In genomic region chr10:58249535-58249934, GRCm38 (mm10) we compare ENCODE assay signal across 24 mouse cellular contexts. TPM values are rescaled to one million over a fixed set of nuclear protein-coding genes. Genes with fewer than 3 reads are reported as not detected.
A peak's percentile ranks its signal among the peaks of the same experiment; 100 is the strongest.
DNase-seq lines count a peak whose midpoint lies in the region; ATAC-seq and TF ChIP-seq lines count a peak whose summit lies in the region.
"Had no signal": no experiment of that assay in that cellular context is flagged by ENCODE, and none has a peak within 500 bp of the region (broad histone marks: within the 10 kb centered on the region; RNA-seq: fewer than 3 reads in every experiment).

No protein-coding gene starts in this region.

- no peak overlapping the region for H3K4me3 ChIP-seq in ES-Bruce4 (ENCODE audit: low read depth, low read length)
- no peak overlapping the region for H3K4me3 ChIP-seq in forebrain, embryonic 12.5 days (replicated peaks)
- H3K4me3 ChIP-seq: forebrain, embryonic 10.5 days; heart, embryonic 15.5 days; hindbrain, embryonic 10.5 days; limb, embryonic 13.5 days; midbrain, embryonic 15.5 days had no signal

- no peaks in the 10 kb centered on the region for H3K27me3 ChIP-seq in ES-Bruce4 (ENCODE audit: control insufficient read depth, insufficient read depth, low read length, poor library complexity, severe bottlenecking)
- H3K27me3 ChIP-seq in forebrain, embryonic 12.5 days = no peaks in the 10 kb centered on the region
- H3K27me3 ChIP-seq: heart, embryonic 15.5 days; limb, embryonic 13.5 days; midbrain, embryonic 15.5 days had no signal

- WGBS in forebrain, embryonic 12.5 days = 22% methylated on average over 1 of the region's 1 CpGs

- H3K36me3 ChIP-seq in ES-Bruce4 (ENCODE audit: control insufficient read depth, insufficient read depth, low read length, poor library complexity, severe bottlenecking) = no peaks in the 10 kb centered on the region
- H3K36me3 ChIP-seq in forebrain, embryonic 12.5 days (replicated peaks) = no peaks in the 10 kb centered on the region
- H3K36me3 ChIP-seq: forebrain, embryonic 10.5 days; heart, embryonic 15.5 days; hindbrain, embryonic 10.5 days; limb, embryonic 13.5 days; midbrain, embryonic 15.5 days had no signal

- no peak for TF ChIP-seq EP300 in ES-Bruce4 (IDR thresholded peaks at IDR 0.05; ENCODE audit: insufficient read depth, low read depth, low read length)

- peak; percentile 4 for TF ChIP-seq CTCF in ES-Bruce4 (IDR thresholded peaks at IDR 0.05; ENCODE audit: low read depth, low read length)

- no peaks in the 10 kb centered on the region for H3K4me1 ChIP-seq in ES-Bruce4 (ENCODE audit: control insufficient read depth, insufficient read depth, low read length)
- H3K4me1 ChIP-seq in forebrain, embryonic 12.5 days = peaks cover under 1% of the 10 kb centered on the region

- no peak for TF ChIP-seq POLR2A in ES-Bruce4 (IDR thresholded peaks at IDR 0.05; ENCODE audit: insufficient read depth, low read length)

- ATAC-seq in forebrain, embryonic 12.5 days (ENCODE audit: low FRiP score) = no peak
- ATAC-seq: midbrain, embryonic 15.5 days had no signal

- H3K9ac ChIP-seq in ES-Bruce4 (ENCODE audit: low read depth, poor library complexity, severe bottlenecking) = no peak overlapping the region
- H3K9ac ChIP-seq in forebrain, embryonic 12.5 days = no peak overlapping the region
- H3K9ac ChIP-seq: heart, embryonic 15.5 days; limb, embryonic 13.5 days; liver, embryonic 14.5 days; midbrain, embryonic 15.5 days had no signal

- H3K4me2 ChIP-seq in forebrain, embryonic 12.5 days = no peak overlapping the region
- H3K4me2 ChIP-seq: heart, embryonic 15.5 days; limb, embryonic 13.5 days; midbrain, embryonic 15.5 days had no signal

- H3K9me3 ChIP-seq in ES-Bruce4 (replicated peaks; ENCODE audit: control insufficient read depth, insufficient read depth, low read length, poor library complexity, severe bottlenecking) = no peaks in the 10 kb centered on the region
- no peaks in the 10 kb centered on the region for H3K9me3 ChIP-seq in forebrain, embryonic 12.5 days
- H3K9me3 ChIP-seq: forebrain, embryonic 10.5 days; heart, embryonic 15.5 days; hindbrain, embryonic 10.5 days; limb, embryonic 13.5 days; midbrain, embryonic 15.5 days had no signal

- DNase-seq in kidney, adult 9 months = peak; percentile 46
- no peak for DNase-seq in kidney, postnatal 14 days
- DNase-seq in 416B (ENCODE audit: low read depth) = peak; percentile 71
- DNase-seq in induced T-regulatory cell, adult 2 months (ENCODE audit: low read depth) = peak; percentile 52
- DNase-seq in spleen, adult 12 weeks (ENCODE audit: low spot score) = no peak
- DNase-seq in right cerebral cortex, postnatal 36 days (ENCODE audit: low spot score in 2 of 2) = no peak
- DNase-seq: adrenal gland, postnatal 36 days; cerebellum, adult 18-20 months; cerebellum, postnatal 36 days; gastrocnemius, postnatal 10 days; heart, adult 18-20 months; kidney, adult 8-10 months; lung, postnatal 14 days; right cerebral cortex, postnatal 25 days; thymus, postnatal 36 days had no signal

- no peak overlapping the region for H3K27ac ChIP-seq in ES-Bruce4 (ENCODE audit: insufficient read depth, low read length)
- H3K27ac ChIP-seq in forebrain, embryonic 12.5 days = no peak overlapping the region
- H3K27ac ChIP-seq: forebrain, embryonic 10.5 days; heart, embryonic 15.5 days; hindbrain, embryonic 10.5 days; limb, embryonic 13.5 days; liver, embryonic 14.5 days; midbrain, embryonic 15.5 days had no signal

RNA-seq across cellular contexts. Expression of gene Gcc2, which starts 5.8 kb away (rescaled TPM):
- polyA plus RNA-seq in ES-Bruce4 (2011; ENCODE audit: insufficient read depth, insufficient read length, low read depth, missing spikeins) = 21.0 and 22.5 TPM in 2 replicates
- 61.5 and 62.7 TPM in 2 replicates for polyA plus RNA-seq in forebrain, embryonic 12.5 days (2016; fragmentation: Nextera tagmentation; extraction: Ambion mirVana)

RNA-seq across cellular contexts. Expression of gene Gm4981, which starts 13.0 kb away (rescaled TPM):
- polyA plus RNA-seq in ES-Bruce4 (2011; ENCODE audit: insufficient read depth, insufficient read length, low read depth, missing spikeins) = not detected in 2 replicates
- not detected in 2 replicates for polyA plus RNA-seq in forebrain, embryonic 12.5 days (2016; fragmentation: Nextera tagmentation; extraction: Ambion mirVana)
- polyA plus RNA-seq: forebrain, embryonic 10.5 days; heart, embryonic 15.5 days; hindbrain, embryonic 10.5 days; large intestine, adult 2 months; limb, embryonic 13.5 days; liver, embryonic 14.5 days; midbrain, embryonic 15.5 days had no signal

RNA-seq across cellular contexts. Expression of gene Duxf3, which starts 17.1 kb away (rescaled TPM):
- polyA plus RNA-seq in ES-Bruce4 (2011; ENCODE audit: insufficient read depth, insufficient read length, low read depth, missing spikeins) = not detected in 2 replicates
- not detected in 2 replicates for polyA plus RNA-seq in forebrain, embryonic 12.5 days (2016; fragmentation: Nextera tagmentation; extraction: Ambion mirVana)
- polyA plus RNA-seq: forebrain, embryonic 10.5 days; heart, embryonic 15.5 days; hindbrain, embryonic 10.5 days; large intestine, adult 2 months; limb, embryonic 13.5 days; liver, embryonic 14.5 days; midbrain, embryonic 15.5 days had no signal

RNA-seq across cellular contexts. Expression of gene AW822073, which starts 24.8 kb away (rescaled TPM):
- polyA plus RNA-seq in ES-Bruce4 (2011; ENCODE audit: insufficient read depth, insufficient read length, low read depth, missing spikeins) = not detected in 2 replicates
- polyA plus RNA-seq in forebrain, embryonic 12.5 days (2016; fragmentation: Nextera tagmentation; extraction: Ambion mirVana) = not detected in 2 replicates
- polyA plus RNA-seq: forebrain, embryonic 10.5 days; heart, embryonic 15.5 days; hindbrain, embryonic 10.5 days; large intestine, adult 2 months; limb, embryonic 13.5 days; liver, embryonic 14.5 days; midbrain, embryonic 15.5 days had no signal

Comparison
In these comparisons a context has a peak if more than half of its experiments do, and no peak if none do; other contexts are left out.
1. DNase-seq: peak in kidney, adult 9 months (single experiment), 416B (single experiment) and induced T-regulatory cell, adult 2 months (single experiment); none in kidney, postnatal 14 days (single experiment), spleen, adult 12 weeks (single experiment) and right cerebral cortex, postnatal 36 days (0 of 2).